Mouse (Mus musculus): ENCODE results near the gene Otop2.

DNA sequence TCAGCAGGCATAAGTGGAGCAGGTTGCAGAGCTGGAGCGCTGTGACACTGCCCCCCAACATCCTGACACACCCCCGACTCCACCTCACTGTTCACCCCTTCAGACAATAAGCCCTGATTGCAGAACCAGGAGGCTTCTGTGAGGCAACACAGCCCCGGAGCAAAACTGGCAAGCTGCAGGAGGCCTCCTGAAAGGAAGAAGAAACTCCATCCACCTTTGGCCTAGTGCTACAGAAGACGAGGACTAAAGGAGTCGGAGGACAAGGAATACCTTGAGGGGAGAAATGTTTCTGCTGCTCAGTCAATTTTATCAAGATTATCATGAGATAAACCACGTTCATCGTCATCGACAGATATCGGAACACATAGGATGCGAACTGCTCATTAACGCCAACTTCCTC lies 11.0 kb upstream of the Otop2 start:
- TF ChIP-seq CTCF (IDR thresholded peaks at IDR 0.05; ENCODE audit: low read depth) (no peak), EP300 (IDR thresholded peaks at IDR 0.05; ENCODE audit: low read depth) (no peak)
